Mouse (Mus musculus) heart, postnatal 0 days (tissue): ENCODE data around the gene Myef2. TPM values are rescaled to one million over a fixed set of nuclear protein-coding genes. Genes with fewer than 3 reads are reported as not detected.

Source experiments
- ATAC-seq: fragments of 200-750 bp; cut with Nextera tagmentation; 2 replicates; pipeline ENCODE4 v1.8.0; 2017; ENCODE audit warnings: low read depth, moderate number of reproducible peaks, moderate library complexity; ENCODE audit not compliant: insufficient read depth
- DNase-seq: peaks from one replicate; pipeline ENCODE4 v3.0.0-alpha.2; 2016; ENCODE audit warnings: low spot score
- H3K27ac ChIP-seq: fragments of 300-500 bp; sonication (generic); 2 replicates; pipeline ENCODE4 v1.5.1; 2014; ENCODE audit warnings: low read depth, mild to moderate bottlenecking
- H3K27me3 ChIP-seq: fragments of 300-500 bp; sonication (generic); 2 replicates; pipeline ENCODE4 v1.6.1; 2014; ENCODE audit warnings: low read length, mixed read lengths; ENCODE audit not compliant: control insufficient read depth, insufficient read depth
- H3K36me3 ChIP-seq: fragments of 300-500 bp; sonication (generic); replicated peaks from 2 replicates; pipeline ENCODE4 v1.6.1; 2014; ENCODE audit warnings: low read length, mixed read lengths; ENCODE audit not compliant: control insufficient read depth, insufficient read depth
- H3K4me1 ChIP-seq: fragments of 300-500 bp; sonication (generic); 2 replicates; pipeline ENCODE4 v1.6.1; 2014; ENCODE audit warnings: antibody characterized with exemption; ENCODE audit not compliant: control insufficient read depth, insufficient read depth
- H3K4me2 ChIP-seq: fragments of 300-500 bp; sonication (generic); 2 replicates; pipeline ENCODE4 v1.6.1; 2014; ENCODE audit warnings: low read depth, mild to moderate bottlenecking, low read length, moderate library complexity
- H3K4me3 ChIP-seq: fragments of 300-500 bp; sonication (generic); 2 replicates; pipeline ENCODE4 v1.5.1; 2014; ENCODE audit warnings: low read depth, low read length
- H3K9ac ChIP-seq: fragments of 300-500 bp; sonication (generic); replicated peaks from 2 replicates; pipeline ENCODE4 v1.6.1; 2014; ENCODE audit warnings: low read depth, low read length, mixed read lengths
- H3K9me3 ChIP-seq: fragments of 300-500 bp; sonication (generic); replicated peaks from 2 replicates; pipeline ENCODE4 v1.6.1; 2016; ENCODE audit warnings: low read length; ENCODE audit not compliant: control insufficient read depth
- CTCF ChIP-seq: IDR thresholded peaks from 2 replicates; pipeline ENCODE4 v1.5.1; 2016; ENCODE audit warnings: antibody characterized with exemption, control low read depth, low read depth
- EP300 ChIP-seq: IDR thresholded peaks from 2 replicates; pipeline ENCODE4 v1.6.1; 2016; ENCODE audit warnings: antibody characterized with exemption, low read depth
- WGBS: fragments of 180-500 bp; shearing (Covaris S2); extraction: QIAGEN DNeasy Blood & Tissue Kit; methylation state at CpG from one replicate; pipeline ENCODE4 v1.1.7; 2014; 5-methylcytosine and 5-hydroxymethylcytosine counted together
- polyA plus RNA-seq: library from polyadenylated mRNA; unstranded; fragments of >200 nt; fragmentation: Nextera tagmentation; extraction: Ambion mirVana; gene quantifications from 2 replicates; pipeline ENCODE4 v1.2.1, GENCODE M21; 2015
- total RNA-seq: library from RNA; depleted of rRNA; stranded (reverse); fragments of >200 nt; gene quantifications from 2 replicates; pipeline ENCODE4 v1.2.3, GENCODE M21; 2014; ENCODE audit warnings: low replicate concordance; rRNA removed

Myef2 gene
- total RNA-seq (14.5 and 15.3 TPM in 2 replicates), polyA plus RNA-seq (24.3 and 25.9 TPM in 2 replicates)

GRCm38 (mm10) chr2:125123477-125123852 is at the start of gene Myef2:
Gene Myef2, minus strand, starts transcription at chr2:125123661.
- Histone ChIP-seq H3K36me3 (no peaks in the 10 kb centered on the region), H3K4me1 (peaks cover 17% of the 10 kb centered on the region; the same call in 1 of the 2 replicates), H3K27me3 (no peaks in the 10 kb centered on the region), H3K9me3 (no peaks in the 10 kb centered on the region), H3K27ac (peak within 1 kb of the TSS; percentile 77), H3K4me3 (peak within 1 kb of the TSS; percentile 62), H3K9ac (peak within 1 kb of the TSS; percentile 77), H3K4me2 (peak within 1 kb of the TSS; percentile 78)
- ATAC-seq = peak; percentile 93
- TF ChIP-seq CTCF (no peak), EP300 (peak; percentile 87)
- WGBS = 1% methylated on average over 38 of the region's 48 CpGs
- DNase-seq = peak; percentile 77

DNA sequence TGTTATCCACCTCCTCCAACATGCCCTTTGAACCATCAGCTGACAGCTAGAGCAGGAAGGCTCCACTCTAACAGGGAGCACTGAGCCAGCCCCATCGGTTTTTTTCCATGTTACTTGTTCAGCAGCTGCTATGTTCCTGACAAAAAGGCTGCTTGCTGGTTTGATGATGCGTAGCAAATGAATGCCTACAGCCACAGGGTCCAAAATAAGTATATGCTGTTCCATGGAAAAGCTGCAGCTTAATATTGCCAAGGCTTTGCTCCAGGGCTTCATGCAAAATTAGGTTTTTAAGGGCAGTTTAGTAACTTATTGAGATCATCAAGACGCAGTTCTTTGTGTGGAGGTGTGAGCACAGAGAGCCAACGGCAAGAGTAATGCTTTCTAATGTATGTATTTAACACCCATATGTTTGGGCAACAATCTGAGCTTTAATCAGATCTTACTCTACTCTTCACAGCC is 38.6 kb upstream of the Myef2 start:
- no peaks in the 10 kb centered on the region for H3K9me3 ChIP-seq
- no peak for DNase-seq
- no peak overlapping the region for H3K9ac ChIP-seq
- no peaks in the 10 kb centered on the region for H3K27me3 ChIP-seq
- no peak for ATAC-seq
- H3K36me3 ChIP-seq = no peaks in the 10 kb centered on the region
- TF ChIP-seq CTCF = no peak
- no peak for TF ChIP-seq EP300
- no peak overlapping the region for H3K27ac ChIP-seq
- no peak overlapping the region for H3K4me3 ChIP-seq
- 79% methylated on average over 4 of the region's 4 CpGs for WGBS
- no peak overlapping the region for H3K4me2 ChIP-seq
- H3K4me1 ChIP-seq = no peaks in the 10 kb centered on the region

GRCm38 (mm10) chr2:125155504-125155903 is 32.0 kb upstream of the Myef2 start:
- DNase-seq = no peak
- Histone ChIP-seq H3K27ac (no peak overlapping the region), H3K4me3 (no peak overlapping the region), H3K9ac (no peak overlapping the region), H3K4me1 (no peaks in the 10 kb centered on the region), H3K4me2 (no peak overlapping the region), H3K27me3 (no peaks in the 10 kb centered on the region), H3K36me3 (no peaks in the 10 kb centered on the region), H3K9me3 (no peaks in the 10 kb centered on the region)
- ATAC-seq = no peak
- TF ChIP-seq EP300 (no peak), CTCF (no peak)
- WGBS = 11% methylated on average over 2 of the region's 2 CpGs

DNA sequence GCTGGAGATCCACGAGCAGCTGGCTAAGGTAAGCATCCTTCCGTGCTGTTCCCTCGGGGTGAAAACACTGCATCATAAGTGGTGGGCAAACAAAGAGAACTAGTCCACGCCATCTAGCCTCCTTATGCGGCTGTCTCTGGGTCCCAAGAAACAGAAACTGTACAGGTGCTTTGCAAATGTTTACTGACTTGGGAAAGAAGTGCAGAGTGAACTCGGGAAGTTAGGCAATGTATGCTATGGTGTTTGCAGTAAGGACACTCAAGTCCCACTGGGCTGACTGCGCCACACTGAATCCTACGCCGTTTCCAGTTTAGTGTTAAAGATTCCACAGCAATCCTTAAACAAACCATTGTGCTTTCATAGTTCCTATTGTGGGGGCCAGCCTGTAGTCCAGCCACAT is 30.8 kb upstream of the Myef2 start:
- no peak for TF ChIP-seq EP300
- no peak for TF ChIP-seq CTCF
- 82% methylated on average over 9 of the region's 9 CpGs for WGBS
- Histone ChIP-seq H3K4me3 (no peak overlapping the region), H3K9me3 (no peaks in the 10 kb centered on the region), H3K9ac (no peak overlapping the region), H3K36me3 (no peaks in the 10 kb centered on the region), H3K4me1 (no peaks in the 10 kb centered on the region), H3K27ac (no peak overlapping the region), H3K27me3 (no peaks in the 10 kb centered on the region), H3K4me2 (no peak overlapping the region)
- no peak for ATAC-seq
- DNase-seq = no peak

GRCm38 (mm10) chr2:125152388-125152787 is 28.9 kb upstream of the Myef2 start, which contains the start of gene Slc12a1:
Gene Slc12a1, plus strand, starts transcription at chr2:125152505.
- 81% methylated on average over 6 of the region's 6 CpGs for WGBS
- TF ChIP-seq EP300 (no peak), CTCF (no peak)
- no peaks in the 10 kb centered on the region for H3K9me3 ChIP-seq
- no peaks in the 10 kb centered on the region for H3K36me3 ChIP-seq
- H3K4me2 ChIP-seq = no peak within 1 kb of the TSS
- ATAC-seq (no peak), DNase-seq (no peak)
- no peak within 1 kb of the TSS for H3K9ac ChIP-seq
- H3K4me1 ChIP-seq = no peaks in the 10 kb centered on the region
- no peak within 1 kb of the TSS for H3K4me3 ChIP-seq
- H3K27ac ChIP-seq = no peak within 1 kb of the TSS
- no peaks in the 10 kb centered on the region for H3K27me3 ChIP-seq

DNA sequence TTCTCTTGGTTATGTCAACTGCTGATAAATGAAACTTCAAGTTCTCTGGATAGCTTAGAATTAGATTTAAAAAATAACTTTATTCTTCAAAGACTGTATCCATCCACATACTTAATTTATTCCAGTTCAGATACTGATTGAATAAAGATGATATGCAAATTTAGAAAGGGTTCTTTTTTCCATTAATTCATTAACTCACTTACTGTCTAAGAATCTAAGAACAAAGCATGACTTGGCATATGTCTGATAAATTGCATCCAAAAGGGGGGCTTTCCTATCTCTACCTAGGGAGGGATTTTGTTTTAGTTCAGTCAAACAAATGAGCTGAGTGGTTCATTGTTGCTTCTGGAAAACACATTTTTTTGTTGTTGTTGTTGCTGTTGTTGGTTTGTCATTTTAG is 18.9 kb upstream of the Myef2 start:
- Histone ChIP-seq H3K4me1 (no peaks in the 10 kb centered on the region), H3K9ac (no peak overlapping the region), H3K27me3 (no peaks in the 10 kb centered on the region; the same call in 1 of the 2 replicates), H3K4me3 (no peak overlapping the region), H3K9me3 (no peaks in the 10 kb centered on the region), H3K4me2 (no peak overlapping the region), H3K36me3 (no peaks in the 10 kb centered on the region), H3K27ac (no peak overlapping the region)
- no peak for TF ChIP-seq EP300
- no peak for TF ChIP-seq CTCF
- DNase-seq (no peak), ATAC-seq (no peak)
